Mouse (Mus musculus) bone marrow, adult 2 months (tissue): ENCODE measurements around the gene Golgb1.

ENCODE experiments used
- CTCF ChIP-seq: fragments of 200-500 bp; IDR thresholded peaks from 2 replicates; pipeline ENCODE4 v1.5.1; 2011; ENCODE audit warnings: low read length, control low read depth; ENCODE audit not compliant: control insufficient read depth, insufficient read depth
- POLR2A ChIP-seq: fragments of 200-500 bp; IDR thresholded peaks from 2 replicates; pipeline ENCODE4 v1.6.1; 2011; ENCODE audit warnings: low read depth, mild to moderate bottlenecking, control low read depth, low read length, borderline replicate concordance; ENCODE audit not compliant: control insufficient read depth

DNA sequence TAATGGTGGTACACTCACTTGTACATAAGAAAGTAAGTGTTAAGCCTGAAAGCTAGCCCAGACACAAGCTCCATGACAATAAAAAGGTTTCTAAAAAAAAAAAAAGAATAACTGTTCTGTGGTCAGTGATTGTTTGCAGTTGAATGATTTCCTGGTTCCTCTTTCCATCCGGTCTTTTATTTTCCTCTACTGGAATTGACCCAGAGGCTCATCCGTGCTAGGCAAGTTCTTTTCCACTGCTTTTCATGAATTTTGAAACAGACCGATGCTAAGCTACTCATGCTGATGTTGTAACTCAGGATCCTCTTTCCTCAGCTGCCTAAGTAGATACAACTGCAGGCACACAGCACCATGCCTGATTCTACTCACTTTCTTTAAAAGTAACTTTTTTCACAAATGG, 45.5 kb downstream of the Golgb1 start:
- no peak for TF ChIP-seq POLR2A
- TF ChIP-seq CTCF = no peak
